Mouse (Mus musculus) heart, embryonic 15.5 days (tissue): Measurements from ENCODE around the gene Zfp866. TPM values are rescaled to one million over a fixed set of nuclear protein-coding genes. Genes with fewer than 3 reads are reported as not detected.
A peak's percentile ranks its signal among the peaks of the same experiment; 100 is the strongest.

Source experiments
- ATAC-seq: fragments of 200-750 bp; cut with Nextera tagmentation; replicated peaks from 2 replicates; pipeline ENCODE4 v1.8.0; 2017; ENCODE audit warnings: low read depth, moderate TSS enrichment; ENCODE audit not compliant: insufficient number of reproducible peaks, insufficient read depth, low FRiP score
- H3K27ac ChIP-seq: fragments of 300-500 bp; sonication (generic); 2 replicates; pipeline ENCODE4 v1.5.1; 2015; ENCODE audit warnings: mild to moderate bottlenecking, inconsistent platforms
- H3K27me3 ChIP-seq: fragments of 300-500 bp; sonication (generic); 2 replicates; pipeline ENCODE4 v1.6.1; 2015; ENCODE audit warnings: inconsistent platforms
- H3K36me3 ChIP-seq: fragments of 300-500 bp; sonication (generic); 2 replicates; pipeline ENCODE4 v1.6.1; 2015; ENCODE audit warnings: mild to moderate bottlenecking, inconsistent platforms
- H3K4me1 ChIP-seq: fragments of 300-500 bp; sonication (generic); replicated peaks from 2 replicates; pipeline ENCODE4 v1.6.1; 2015; ENCODE audit warnings: inconsistent platforms
- H3K4me2 ChIP-seq: fragments of 300-500 bp; sonication (generic); 2 replicates; pipeline ENCODE4 v1.6.1; 2015; ENCODE audit warnings: inconsistent platforms, mild to moderate bottlenecking, moderate library complexity
- H3K4me3 ChIP-seq: fragments of 300-500 bp; sonication (generic); 2 replicates; pipeline ENCODE4 v1.5.1; 2015; ENCODE audit warnings: mild to moderate bottlenecking, inconsistent platforms
- H3K9ac ChIP-seq: fragments of 300-500 bp; sonication (generic); 2 replicates; pipeline ENCODE4 v1.6.1; 2015; ENCODE audit warnings: mild to moderate bottlenecking, inconsistent platforms
- H3K9me3 ChIP-seq: fragments of 300-500 bp; sonication (generic); replicated peaks from 2 replicates; pipeline ENCODE4 v1.6.1; 2016; ENCODE audit warnings: inconsistent platforms
- WGBS: fragments of 180-500 bp; shearing (Covaris S2); methylation state at CpG from one replicate; pipeline ENCODE4 v1.1.7; 2015; ENCODE audit warnings: mixed read lengths; 5-methylcytosine and 5-hydroxymethylcytosine counted together
- polyA plus RNA-seq: library from polyadenylated mRNA; unstranded; fragments of >200 nt; fragmentation: Nextera tagmentation; extraction: Ambion mirVana; gene quantifications from 2 replicates; pipeline ENCODE4 v1.2.1, GENCODE M21; 2015

The Zfp866 gene
- polyA plus RNA-seq, 1 experiment from 2014 or later: 14.7 TPM

GRCm38 (mm10) chr8:69808864-69809403 is 18.0 kb upstream of the Zfp866 start:
- ATAC-seq: peak; percentile 32
- Histone ChIP-seq H3K4me1 (peaks cover 12% of the 10 kb centered on the region), H3K4me2 (peak overlapping the region; percentile 97), H3K9ac (peak overlapping the region; percentile 66), H3K36me3 (peaks cover 56% of the 10 kb centered on the region), H3K9me3 (no peaks in the 10 kb centered on the region), H3K4me3 (peak overlapping the region; percentile 68), H3K27me3 (no peaks in the 10 kb centered on the region), H3K27ac (0 out of 2 replicates have a peak overlapping the region, but pooled peaks have one; percentile 9)
- WGBS: 1% methylated on average over 23 of the region's 23 CpGs

GRCm38 (mm10) chr8:69808094-69808863 is 17.3 kb upstream of the Zfp866 start, which contains the start of gene Gmip:
Gene Gmip (plus strand): TSS chr8:69808679.
- no peaks in the 10 kb centered on the region for H3K9me3 ChIP-seq
- H3K4me3 ChIP-seq: peak within 1 kb of the TSS; percentile 68
- peak within 1 kb of the TSS; percentile 97 for H3K4me2 ChIP-seq
- peak within 1 kb of the TSS; percentile 66 for H3K9ac ChIP-seq
- 6% methylated on average over 28 of the region's 28 CpGs for WGBS
- peaks cover 57% of the 10 kb centered on the region for H3K36me3 ChIP-seq
- no peaks in the 10 kb centered on the region for H3K27me3 ChIP-seq
- H3K27ac ChIP-seq: 0 out of 2 replicates have a peak within 1 kb of the TSS, but pooled peaks have one; percentile 9
- peak; percentile 77 for ATAC-seq
- H3K4me1 ChIP-seq: peaks cover 12% of the 10 kb centered on the region

GRCm38 (mm10) chr8:69807236-69807635 is 16.3 kb upstream of the Zfp866 start:
- Histone ChIP-seq H3K36me3 (peaks cover 66% of the 10 kb centered on the region), H3K9me3 (no peaks in the 10 kb centered on the region), H3K27ac (no peak overlapping the region), H3K4me3 (no peak overlapping the region), H3K27me3 (no peaks in the 10 kb centered on the region), H3K4me1 (peaks cover 12% of the 10 kb centered on the region), H3K9ac (no peak overlapping the region), H3K4me2 (no peak overlapping the region)
- 88% methylated on average over 5 of the region's 5 CpGs for WGBS
- no peak for ATAC-seq

GRCm38 (mm10) chr8:69805491-69805890 is 14.5 kb upstream of the Zfp866 start:
- Histone ChIP-seq H3K27me3 (no peaks in the 10 kb centered on the region), H3K4me2 (no peak overlapping the region), H3K9me3 (no peaks in the 10 kb centered on the region), H3K4me3 (no peak overlapping the region), H3K36me3 (peaks cover 75% of the 10 kb centered on the region), H3K27ac (no peak overlapping the region), H3K4me1 (peaks cover 12% of the 10 kb centered on the region), H3K9ac (no peak overlapping the region)
- ATAC-seq: no peak
- WGBS: 83% methylated on average over 9 of the region's 9 CpGs

GRCm38 (mm10) chr8:69805086-69805485 is 14.1 kb upstream of the Zfp866 start:
- peaks cover 79% of the 10 kb centered on the region for H3K36me3 ChIP-seq
- H3K4me2 ChIP-seq: no peak overlapping the region
- WGBS: 92% methylated on average over 10 of the region's 10 CpGs
- H3K27me3 ChIP-seq: no peaks in the 10 kb centered on the region
- H3K9ac ChIP-seq: no peak overlapping the region
- H3K4me3 ChIP-seq: no peak overlapping the region
- H3K9me3 ChIP-seq: no peaks in the 10 kb centered on the region
- no peak for ATAC-seq
- H3K4me1 ChIP-seq: peaks cover 12% of the 10 kb centered on the region
- no peak overlapping the region for H3K27ac ChIP-seq

GRCm38 (mm10) chr8:69804537-69804936 is 13.6 kb upstream of the Zfp866 start:
- WGBS: 88% methylated on average over 6 of the region's 6 CpGs
- Histone ChIP-seq H3K4me1 (peaks cover 12% of the 10 kb centered on the region), H3K36me3 (peaks cover 85% of the 10 kb centered on the region), H3K9me3 (no peaks in the 10 kb centered on the region), H3K9ac (no peak overlapping the region), H3K4me2 (no peak overlapping the region), H3K27ac (no peak overlapping the region), H3K27me3 (no peaks in the 10 kb centered on the region), H3K4me3 (no peak overlapping the region)
- no peak for ATAC-seq

- Histone ChIP-seq H3K4me1 (peaks cover 3% of the 10 kb centered on the region), H3K36me3 (peaks cover 96% of the 10 kb centered on the region), H3K9ac (no peak overlapping the region), H3K4me3 (no peak overlapping the region), H3K9me3 (no peaks in the 10 kb centered on the region), H3K27me3 (no peaks in the 10 kb centered on the region), H3K27ac (no peak overlapping the region), H3K4me2 (no peak overlapping the region)
- WGBS: 93% methylated on average over 7 of the region's 7 CpGs
- ATAC-seq: no peak
Measured at GRCm38 (mm10) chr8:69803366-69803765, 12.4 kb upstream of the Zfp866 start.

- ATAC-seq: no peak
- peaks cover 97% of the 10 kb centered on the region for H3K36me3 ChIP-seq
- H3K9ac ChIP-seq: no peak overlapping the region
- H3K4me2 ChIP-seq: no peak overlapping the region
- H3K4me1 ChIP-seq: no peaks in the 10 kb centered on the region
- H3K27ac ChIP-seq: no peak overlapping the region
- H3K9me3 ChIP-seq: no peaks in the 10 kb centered on the region
- H3K4me3 ChIP-seq: no peak overlapping the region
- H3K27me3 ChIP-seq: no peaks in the 10 kb centered on the region
Measured at GRCm38 (mm10) chr8:69802216-69802615, 11.2 kb upstream of the Zfp866 start.

- Histone ChIP-seq H3K36me3 (peaks cover 97% of the 10 kb centered on the region), H3K4me1 (no peaks in the 10 kb centered on the region), H3K4me2 (no peak overlapping the region), H3K27me3 (no peaks in the 10 kb centered on the region), H3K4me3 (no peak overlapping the region), H3K27ac (no peak overlapping the region), H3K9ac (no peak overlapping the region), H3K9me3 (no peaks in the 10 kb centered on the region)
- 93% methylated on average over 4 of the region's 4 CpGs for WGBS
- ATAC-seq: no peak
Measured at GRCm38 (mm10) chr8:69801796-69802195, 10.8 kb upstream of the Zfp866 start.

GRCm38 (mm10) chr8:69799946-69800345 is 9.0 kb upstream of the Zfp866 start:
- Histone ChIP-seq H3K27me3 (no peaks in the 10 kb centered on the region), H3K9me3 (no peaks in the 10 kb centered on the region), H3K4me3 (no peak overlapping the region), H3K36me3 (peaks cover 97% of the 10 kb centered on the region), H3K4me1 (no peaks in the 10 kb centered on the region), H3K4me2 (no peak overlapping the region), H3K9ac (no peak overlapping the region), H3K27ac (no peak overlapping the region)
- ATAC-seq: no peak
- WGBS: 94% methylated on average over 5 of the region's 5 CpGs

- 91% methylated on average over 8 of the region's 8 CpGs for WGBS
- Histone ChIP-seq H3K27ac (no peak overlapping the region), H3K9ac (no peak overlapping the region), H3K9me3 (no peaks in the 10 kb centered on the region), H3K4me3 (no peak overlapping the region), H3K4me1 (no peaks in the 10 kb centered on the region), H3K36me3 (peaks cover 97% of the 10 kb centered on the region), H3K27me3 (no peaks in the 10 kb centered on the region), H3K4me2 (no peak overlapping the region)
- no peak for ATAC-seq
Measured at GRCm38 (mm10) chr8:69799261-69799660, 8.3 kb upstream of the Zfp866 start.

GRCm38 (mm10) chr8:69797661-69798060 is 6.7 kb upstream of the Zfp866 start:
- no peak overlapping the region for H3K4me2 ChIP-seq
- no peaks in the 10 kb centered on the region for H3K27me3 ChIP-seq
- H3K9ac ChIP-seq: no peak overlapping the region
- H3K9me3 ChIP-seq: no peaks in the 10 kb centered on the region
- no peak overlapping the region for H3K4me3 ChIP-seq
- peaks cover 88% of the 10 kb centered on the region for H3K36me3 ChIP-seq
- peaks cover 3% of the 10 kb centered on the region for H3K4me1 ChIP-seq
- no peak for ATAC-seq
- 93% methylated on average over 10 of the region's 10 CpGs for WGBS
- no peak overlapping the region for H3K27ac ChIP-seq
